Mouse (Mus musculus) gastrocnemius, postnatal 10 days (tissue): ENCODE data around the gene Ccdc172. TPM values are rescaled to one million over a fixed set of nuclear protein-coding genes. Genes with fewer than 3 reads are reported as not detected.

ENCODE experiments used
- DNase-seq: peaks from one replicate; pipeline ENCODE4 v3.0.0; 2021; ENCODE audit warnings: mixed read lengths
- total RNA-seq, 2 experiments: library from RNA; stranded (reverse); gene quantifications; 2 replicates each; pipeline ENCODE4 v1.2.3; 2021

Ccdc172 gene
- total RNA-seq, 2 experiments from 2014 or later: not detected

DNA sequence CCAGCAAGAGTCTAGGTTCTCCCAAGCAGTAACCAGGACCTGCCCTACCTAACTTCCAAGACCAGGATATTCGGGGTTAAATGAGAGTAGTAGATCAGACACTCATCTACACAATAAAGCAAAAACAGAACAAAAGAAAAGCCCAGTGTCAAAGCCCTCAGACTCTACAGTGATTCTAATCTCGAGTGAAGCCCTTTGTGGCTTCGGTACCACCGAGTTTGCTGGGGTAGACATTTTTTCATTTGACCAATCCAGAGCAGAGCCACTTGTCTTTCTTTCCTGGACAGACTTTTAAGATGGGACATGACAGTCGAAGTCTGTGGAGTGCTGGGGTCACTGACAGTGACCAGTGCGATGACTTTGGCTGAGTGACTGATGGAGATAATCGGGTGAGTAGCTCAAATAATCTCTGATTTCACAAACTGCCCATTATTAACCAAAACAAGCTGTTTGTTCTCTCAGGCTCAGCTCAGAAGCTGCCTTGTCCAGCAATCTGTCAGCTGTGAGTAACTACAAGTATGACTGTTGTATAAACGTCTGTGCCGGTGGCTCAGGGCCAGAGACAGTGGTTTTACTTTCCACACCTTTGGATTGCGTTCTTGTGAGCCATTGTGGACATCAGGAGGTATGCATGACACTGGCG lies 60.8 kb downstream of the Ccdc172 start:
- DNase-seq: no peak

DNA sequence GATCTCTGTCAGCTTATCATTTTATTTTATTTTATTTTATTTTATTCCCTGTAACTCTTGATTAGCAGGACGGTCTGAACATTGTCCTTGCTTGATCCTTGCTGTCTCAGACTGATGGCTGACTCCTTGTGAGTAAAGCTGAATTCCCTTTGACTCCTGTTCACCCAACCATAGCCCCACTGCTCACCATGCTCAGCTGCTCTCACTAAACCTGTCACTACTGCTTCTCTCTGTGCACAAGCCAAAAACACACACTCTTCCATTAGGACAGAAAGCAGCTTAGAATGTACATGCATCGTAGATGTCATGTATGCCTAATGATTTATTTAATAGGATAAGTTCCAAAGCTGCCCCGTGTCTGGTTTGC lies 61.3 kb downstream of the Ccdc172 start:
- DNase-seq: no peak

DNA sequence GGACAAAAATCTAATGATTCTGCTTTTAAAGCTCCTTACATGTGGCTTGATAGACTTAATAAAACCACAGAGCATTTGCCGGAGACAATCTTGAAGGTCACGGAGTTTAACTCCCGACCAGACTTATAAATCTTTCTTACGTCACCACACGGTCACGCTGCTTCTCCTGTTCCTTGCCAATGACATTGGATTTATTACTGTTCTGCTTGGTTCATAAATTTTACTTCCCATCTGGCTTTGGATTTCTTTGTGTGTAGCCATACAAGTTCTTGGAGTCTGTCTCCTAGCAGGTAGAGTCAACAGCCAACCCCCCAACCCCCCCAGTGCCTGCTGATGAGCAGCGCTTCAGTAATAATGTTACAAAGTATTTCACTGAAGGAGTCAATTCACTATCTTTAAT lies 70.2 kb downstream of the Ccdc172 start:
- DNase-seq: no peak

DNA sequence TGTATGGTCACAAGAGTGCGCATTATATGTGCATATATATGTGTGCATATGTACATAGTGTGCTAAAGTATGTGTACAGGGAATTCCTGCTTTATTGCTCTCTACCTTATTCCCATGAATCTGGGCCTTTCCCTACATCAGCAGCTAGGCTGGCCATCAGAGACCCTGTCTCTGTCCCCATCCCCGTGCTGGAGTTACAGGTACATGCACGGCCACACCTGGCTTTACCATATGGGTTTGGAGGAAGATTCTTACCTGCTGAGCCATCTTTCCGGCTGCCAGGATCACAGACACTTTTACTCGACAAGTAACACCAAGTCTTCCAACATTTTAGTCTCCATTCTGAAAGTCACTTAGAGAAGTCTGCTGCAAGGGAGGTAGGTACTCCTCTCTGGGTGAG lies 71.2 kb downstream of the Ccdc172 start:
- DNase-seq: no peak

DNA sequence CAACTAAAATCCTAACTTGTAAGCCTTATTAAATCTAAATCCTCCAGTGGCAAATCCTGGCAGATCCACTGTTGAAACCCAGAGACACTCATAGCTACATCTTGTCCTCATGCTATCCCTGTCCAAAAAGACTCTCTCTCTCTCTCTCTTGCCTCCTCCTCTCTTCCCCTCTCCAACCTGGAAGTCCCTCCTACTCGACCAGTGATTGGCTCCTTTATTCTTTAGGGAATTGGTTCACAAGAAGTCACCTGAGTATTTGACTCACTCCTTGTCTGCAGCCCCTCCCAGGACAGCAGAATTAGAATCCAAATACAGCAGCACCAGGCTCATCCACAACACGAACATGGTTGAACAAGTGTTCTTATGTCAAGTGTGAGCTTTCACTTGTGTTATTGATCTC lies 74.3 kb downstream of the Ccdc172 start:
- no peak for DNase-seq

DNA sequence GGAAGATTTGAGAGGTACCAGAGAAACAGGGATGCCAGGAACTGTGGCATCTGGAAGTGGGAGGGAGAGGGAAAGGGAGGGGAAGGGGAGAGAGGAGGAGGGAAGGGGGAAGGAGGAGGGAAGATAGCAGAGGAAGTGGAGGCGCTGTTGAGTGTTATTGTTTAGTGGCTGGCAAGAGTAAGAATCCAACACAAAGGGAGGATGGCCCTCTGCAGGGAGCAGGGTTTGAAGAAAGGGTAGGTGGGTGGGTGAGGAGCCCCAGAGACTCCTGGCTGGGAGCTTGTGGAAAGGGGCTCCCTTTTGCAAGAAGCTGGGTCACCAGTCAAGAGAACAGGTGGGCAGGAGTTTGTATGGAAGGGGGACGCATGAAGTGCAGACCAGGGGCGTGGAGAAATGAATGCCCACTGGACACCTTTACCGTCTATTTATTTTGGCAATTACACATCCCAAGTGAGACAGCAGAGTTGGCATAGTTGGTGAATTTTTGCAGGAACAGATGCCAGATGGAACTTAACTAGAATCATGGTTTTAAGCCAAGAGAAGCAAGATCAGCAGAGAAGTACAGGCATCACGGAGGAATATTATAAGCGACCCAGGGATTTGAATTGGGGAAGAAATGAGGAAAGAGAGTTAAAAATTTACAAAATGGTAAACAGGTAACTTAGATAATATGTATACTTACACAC lies 78.6 kb downstream of the Ccdc172 start:
- no peak for DNase-seq

DNA sequence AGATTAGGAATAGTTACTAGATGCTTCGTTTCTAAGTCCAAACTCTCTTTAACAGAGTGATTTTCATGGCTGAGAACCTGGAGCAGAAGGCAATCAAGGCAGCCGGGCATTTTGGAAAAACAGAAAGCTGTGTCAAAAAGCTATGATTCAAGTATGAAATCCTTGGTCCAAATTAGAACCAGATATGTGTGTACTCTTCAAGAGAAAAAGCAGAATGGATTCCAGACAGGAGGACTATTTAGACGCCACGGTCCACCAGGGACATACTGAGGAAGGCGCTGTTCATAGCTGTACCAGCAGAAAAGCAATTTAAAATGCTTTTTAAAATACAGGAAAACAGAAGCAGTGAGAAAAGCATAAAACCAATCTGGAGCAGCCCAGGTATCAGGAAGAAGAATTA lies 88.6 kb downstream of the Ccdc172 start:
- DNase-seq: no peak

Other genes with a start within 250 kb of the Ccdc172 start
- 10 to 100 TPM in 1 of 2 experiments, 1 to 10 TPM in 1; 9.5 to 10.3 TPM for gene Gfra1, start 56.1 kb upstream of the Ccdc172 start, total RNA-seq
- not detected for gene Pnlip, start 140.5 kb downstream of the Ccdc172 start, total RNA-seq
- not detected for gene Pnliprp1, start 216.9 kb downstream of the Ccdc172 start, total RNA-seq
- not detected for gene Pnliprp2, start 247.7 kb downstream of the Ccdc172 start, total RNA-seq